Mouse (Mus musculus): Measurements from ENCODE around the gene Trim2.

- no peak for TF ChIP-seq CTCF (IDR thresholded peaks at IDR 0.05; ENCODE audit: borderline replicate concordance, extremely low read depth, insufficient read depth, insufficient read length)
- no peak for TF ChIP-seq POLR2A (IDR thresholded peaks at IDR 0.05; ENCODE audit: borderline replicate concordance, extremely low read depth, insufficient read depth, insufficient read length, poor library complexity, severe bottlenecking)
Measured at GRCm38 (mm10) chr3:84350311-84350710, 43.6 kb upstream of the Trim2 start.
